Mouse (Mus musculus) heart, embryonic 13.5 days (tissue): Measurements from ENCODE around the gene Stfa3. TPM values are rescaled to one million over a fixed set of nuclear protein-coding genes. Genes with fewer than 3 reads are reported as not detected.
"Not testable (repeated sequence)": the region's sequence is repeated elsewhere in the genome, so short reads cannot be mapped to it uniquely, and the experiment has no call there.

Source experiments
- ATAC-seq: fragments of 200-750 bp; cut with Nextera tagmentation; 2 replicates; pipeline ENCODE4 v1.8.0; 2017; ENCODE audit warnings: moderate TSS enrichment; ENCODE audit not compliant: insufficient number of reproducible peaks, low FRiP score, low TSS enrichment; ENCODE audit errors: extremely low read depth
- H3K27ac ChIP-seq: fragments of 300-500 bp; sonication (generic); replicated peaks from 2 replicates; pipeline ENCODE4 v1.5.1; 2015; ENCODE audit warnings: moderate library complexity, mild to moderate bottlenecking, inconsistent platforms
- H3K27me3 ChIP-seq: fragments of 300-500 bp; sonication (generic); replicated peaks from 2 replicates; pipeline ENCODE4 v1.6.1; 2015; ENCODE audit warnings: mild to moderate bottlenecking, inconsistent platforms
- H3K36me3 ChIP-seq: fragments of 300-500 bp; sonication (generic); 2 replicates; pipeline ENCODE4 v1.6.1; 2015; ENCODE audit warnings: mild to moderate bottlenecking, inconsistent platforms
- H3K4me1 ChIP-seq: fragments of 300-500 bp; sonication (generic); 2 replicates; pipeline ENCODE4 v1.6.1; 2015; ENCODE audit warnings: inconsistent platforms
- H3K4me2 ChIP-seq: fragments of 300-500 bp; sonication (generic); 2 replicates; pipeline ENCODE4 v1.6.1; 2015; ENCODE audit warnings: inconsistent platforms, mild to moderate bottlenecking, moderate library complexity
- H3K4me3 ChIP-seq: fragments of 300-500 bp; sonication (generic); 2 replicates; pipeline ENCODE4 v1.5.1; 2015; ENCODE audit warnings: moderate library complexity, mild to moderate bottlenecking, inconsistent platforms
- H3K9ac ChIP-seq: fragments of 300-500 bp; sonication (generic); 2 replicates; pipeline ENCODE4 v1.6.1; 2015; ENCODE audit warnings: inconsistent platforms, mild to moderate bottlenecking, moderate library complexity
- H3K9me3 ChIP-seq: fragments of 300-500 bp; sonication (generic); 2 replicates; pipeline ENCODE4 v1.6.1; 2016; ENCODE audit warnings: inconsistent platforms
- WGBS: fragments of 180-500 bp; shearing (Covaris S2); methylation state at CpG from one replicate; pipeline ENCODE4 v1.1.7; 2015; ENCODE audit warnings: mixed read lengths; 5-methylcytosine and 5-hydroxymethylcytosine counted together
- polyA plus RNA-seq: library from polyadenylated mRNA; unstranded; fragments of >200 nt; fragmentation: Nextera tagmentation; extraction: Ambion mirVana; gene quantifications from 2 replicates; pipeline ENCODE4 v1.2.1, GENCODE M21; 2015

The Stfa3 gene
- polyA plus RNA-seq, 1 experiment from 2014 or later = 0.41 TPM

DNA sequence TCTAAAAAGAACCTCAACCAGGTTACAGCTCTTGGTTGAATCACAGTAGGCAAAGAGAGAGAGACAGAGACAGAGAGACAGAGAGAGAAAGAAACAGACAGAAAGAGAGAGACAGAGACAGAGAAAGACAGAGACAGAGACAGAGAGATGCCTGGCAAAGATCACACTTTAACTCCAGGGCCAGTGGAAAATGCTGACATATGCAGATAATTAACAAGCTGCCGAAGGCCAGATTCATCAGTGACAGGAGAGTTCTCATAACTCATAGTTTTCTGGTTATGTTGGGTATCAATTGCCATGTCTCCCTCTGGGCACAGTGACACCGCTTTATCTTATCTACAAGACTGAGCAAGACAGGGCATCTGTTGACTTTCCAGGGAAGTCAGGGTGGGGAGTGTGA lies 12.7 kb upstream of the Stfa3 start:
- H3K4me2 ChIP-seq = no peak overlapping the region
- H3K27ac ChIP-seq = no peak overlapping the region
- no peak overlapping the region for H3K9ac ChIP-seq
- H3K9me3 ChIP-seq = 0 out of 2 replicates have a peak, but pooled peaks cover 3% of the 10 kb centered on the region
- H3K27me3 ChIP-seq = 0 out of 2 replicates have a peak, but pooled peaks cover 5% of the 10 kb centered on the region
- H3K4me1 ChIP-seq = no peaks in the 10 kb centered on the region
- 50% methylated on average over 2 of the region's 2 CpGs for WGBS
- ATAC-seq = no peak
- H3K4me3 ChIP-seq = no peak overlapping the region
- no peaks in the 10 kb centered on the region for H3K36me3 ChIP-seq

DNA sequence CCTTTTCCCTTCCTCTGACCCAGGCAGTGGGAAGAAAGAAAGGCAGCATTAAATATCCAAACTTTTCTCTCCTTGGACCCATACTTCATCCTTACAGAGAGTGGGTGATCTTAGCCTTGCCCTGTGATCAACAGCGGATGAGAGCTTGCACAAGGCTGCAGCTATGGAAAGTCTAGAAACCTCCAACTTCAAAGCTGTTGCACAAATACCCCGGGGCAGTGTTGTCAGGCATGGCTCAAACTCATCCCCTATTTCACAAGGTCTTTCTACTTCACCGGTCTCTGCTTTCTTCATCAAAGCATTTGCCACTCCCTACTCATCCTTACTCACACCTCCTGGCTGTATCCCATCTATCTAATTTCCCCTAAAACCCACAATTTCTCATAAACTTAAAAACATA lies 10.2 kb upstream of the Stfa3 start:
- Histone ChIP-seq H3K27ac (no peak overlapping the region), H3K4me3 (no peak overlapping the region), H3K27me3 (no peaks in the 10 kb centered on the region), H3K9ac (no peak overlapping the region), H3K36me3 (no peaks in the 10 kb centered on the region), H3K9me3 (0 out of 2 replicates have a peak, but pooled peaks cover 3% of the 10 kb centered on the region), H3K4me2 (no peak overlapping the region), H3K4me1 (no peaks in the 10 kb centered on the region)
- WGBS = 83% methylated on average over 3 of the region's 3 CpGs
- no peak for ATAC-seq

DNA sequence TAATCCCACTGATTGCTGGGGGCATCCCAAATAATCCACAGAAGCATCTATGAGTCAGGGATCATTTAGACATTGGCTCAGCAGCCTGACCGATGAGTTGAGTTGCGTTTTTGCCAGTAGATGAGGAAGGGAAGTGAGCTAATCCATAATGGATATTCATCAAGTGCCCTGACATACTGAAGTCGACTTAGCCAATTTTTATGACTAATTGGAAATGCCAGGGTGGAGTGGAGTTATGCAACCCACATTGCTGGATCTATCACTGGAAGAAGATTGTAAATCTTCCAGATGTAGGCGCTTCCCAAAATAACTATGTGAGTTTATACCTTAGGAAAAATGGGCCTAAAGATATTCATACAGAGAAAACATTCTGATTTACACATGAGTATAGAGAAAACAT lies 8.9 kb upstream of the Stfa3 start:
- Histone ChIP-seq H3K4me2 (no peak overlapping the region), H3K27ac (no peak overlapping the region), H3K27me3 (no peaks in the 10 kb centered on the region), H3K36me3 (no peaks in the 10 kb centered on the region), H3K9ac (no peak overlapping the region), H3K4me3 (no peak overlapping the region), H3K9me3 (0 out of 2 replicates have a peak, but pooled peaks cover 3% of the 10 kb centered on the region), H3K4me1 (no peaks in the 10 kb centered on the region)
- ATAC-seq = no peak
- 71% methylated on average over 4 of the region's 4 CpGs for WGBS

DNA sequence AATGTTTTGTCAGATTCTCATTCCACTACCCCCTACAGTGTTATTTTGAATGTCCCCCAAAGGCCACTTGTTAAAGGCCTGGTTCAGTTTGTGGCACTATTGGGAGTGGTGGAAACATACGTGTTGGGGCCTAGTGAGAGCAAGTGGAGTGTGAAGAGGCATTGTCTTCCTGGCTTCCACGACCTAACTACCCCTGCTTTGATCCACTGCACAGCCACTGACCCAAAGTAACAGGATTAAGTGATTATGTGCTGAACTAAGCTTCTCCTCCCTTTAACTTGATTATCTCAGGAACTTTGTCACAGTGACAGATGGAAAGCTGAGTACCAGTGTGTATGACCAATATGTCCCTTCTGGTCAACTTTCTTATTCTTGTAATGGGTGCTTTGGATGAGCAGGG lies 5.2 kb upstream of the Stfa3 start:
- no peak overlapping the region for H3K27ac ChIP-seq
- H3K4me3 ChIP-seq = no peak overlapping the region
- H3K9ac ChIP-seq = no peak overlapping the region
- H3K9me3 ChIP-seq = no peaks in the 10 kb centered on the region
- no peak overlapping the region for H3K4me2 ChIP-seq
- no peaks in the 10 kb centered on the region for H3K27me3 ChIP-seq
- H3K4me1 ChIP-seq = no peaks in the 10 kb centered on the region
- H3K36me3 ChIP-seq = no peaks in the 10 kb centered on the region
- WGBS = 52% methylated on average over 2 of the region's 2 CpGs
- ATAC-seq = no peak

DNA sequence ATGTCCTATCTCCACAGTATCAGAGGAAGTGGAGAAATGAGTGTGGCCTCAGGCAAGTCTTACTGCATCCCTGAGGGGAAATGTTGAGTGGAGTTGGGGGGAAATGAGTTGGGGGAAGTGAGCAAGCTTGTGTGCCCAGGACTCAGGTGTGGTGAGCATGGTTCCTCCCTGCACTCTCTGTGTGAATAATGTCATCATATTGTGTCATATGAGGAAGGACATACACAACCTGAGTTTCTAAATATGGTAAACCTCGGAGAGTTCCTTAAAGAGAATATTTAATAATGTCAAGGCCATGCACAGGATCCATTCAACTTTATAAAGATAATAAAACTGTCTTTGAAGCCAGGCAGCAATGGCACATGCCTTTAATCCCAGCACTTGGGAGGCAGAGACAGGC lies 34.2 kb downstream of the Stfa3 start:
- H3K4me1 ChIP-seq, H3K9me3 ChIP-seq, H3K27me3 ChIP-seq, H3K36me3 ChIP-seq, H3K9ac ChIP-seq, H3K4me3 ChIP-seq, H3K27ac ChIP-seq, H3K4me2 ChIP-seq, ATAC-seq: not testable (repeated sequence)
- WGBS = 75% methylated on average over 1 of the region's 1 CpGs

DNA sequence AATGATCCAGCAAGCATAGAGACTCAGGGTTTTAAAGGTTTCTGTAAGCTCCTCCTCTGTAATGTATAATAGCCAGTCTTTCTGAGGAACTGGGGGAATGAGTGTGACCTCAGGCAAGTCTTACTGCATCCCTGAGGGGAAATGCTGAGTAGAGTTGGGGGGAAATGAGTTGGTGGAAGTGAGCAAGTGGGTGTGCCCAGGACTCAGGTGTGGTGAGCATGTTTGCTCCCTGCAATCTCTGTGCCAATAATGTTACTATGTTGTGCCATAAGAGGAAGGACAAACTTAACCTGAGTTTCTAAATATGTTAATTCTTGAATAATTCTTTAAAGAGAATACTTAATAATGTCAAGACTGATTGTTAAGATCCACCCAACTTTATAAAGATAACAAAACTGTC lies 46.8 kb downstream of the Stfa3 start, which contains the start of gene Stfa2:
Gene Stfa2, minus strand, starts transcription at position 101 of the 400 bp plus-strand sequence.
- Histone ChIP-seq H3K27ac (no peak within 1 kb of the TSS), H3K4me3 (no peak within 1 kb of the TSS), H3K9me3 (no peaks in the 10 kb centered on the region), H3K4me1 (no peaks in the 10 kb centered on the region), H3K36me3 (no peaks in the 10 kb centered on the region), H3K9ac (no peak within 1 kb of the TSS), H3K4me2 (no peak within 1 kb of the TSS), H3K27me3 (no peaks in the 10 kb centered on the region)
- ATAC-seq = no peak

Other genes with a start within 250 kb of the Stfa3 start
- gene Gm5416, start 245.0 kb downstream of the Stfa3 start, polyA plus RNA-seq = not detected in 2 replicates
- 0.68 TPM in 1 of 2 replicates, not detected in the other for gene 2010005H15Rik, start 233.9 kb downstream of the Stfa3 start, polyA plus RNA-seq
- gene Stfa1, start 178.4 kb downstream of the Stfa3 start, polyA plus RNA-seq = 2.4 and 4.3 TPM in 2 replicates
- not detected in 2 replicates for gene BC117090, start 121.1 kb downstream of the Stfa3 start, polyA plus RNA-seq
- gene BC100530, start 87.6 kb downstream of the Stfa3 start, polyA plus RNA-seq = 2.1 and 2.6 TPM in 2 replicates
- 0.60 TPM in 1 of 2 replicates, not detected in the other for gene Stfa2, start 46.9 kb downstream of the Stfa3 start, polyA plus RNA-seq
- 0.05 and 0.07 TPM in 2 replicates for gene Casr, start 106.7 kb upstream of the Stfa3 start, polyA plus RNA-seq
- 1.2 and 1.3 TPM in 2 replicates for gene Cd86, start 210.7 kb upstream of the Stfa3 start, polyA plus RNA-seq
- gene Ildr1, start 238.6 kb upstream of the Stfa3 start, polyA plus RNA-seq = 0.17 TPM in 2 replicates